Mouse (Mus musculus): ENCODE data around the gene Golm1. TPM values are rescaled to one million over a fixed set of nuclear protein-coding genes. Genes with fewer than 3 reads are reported as not detected.

Gene Golm1
- 37.4 TPM for polyA plus RNA-seq (2017; shearing (Covaris generic))

GRCm38 (mm10) chr13:59675151-59676011 lies at the start of gene Golm1:
Gene Golm1 (minus strand): TSS chr13:59675811.

GRCm38 (mm10) chr13:59711984-59712383 lies 36.4 kb upstream of the Golm1 start, which contains the start of gene Spata31d1b:
Gene Spata31d1b (plus strand): TSS chr13:59712284.

GRCm38 (mm10) chr13:59710230-59710629 lies 34.6 kb upstream of the Golm1 start, which contains the start of gene Spata31d1a:
Gene Spata31d1a (minus strand): TSS chr13:59710330.

GRCm38 (mm10) chr13:59694008-59694407 lies 18.4 kb upstream of the Golm1 start, which contains the start of gene 4921517D22Rik:
Gene 4921517D22Rik (minus strand): TSS chr13:59694108.

GRCm38 (mm10) chr13:59584947-59585647 lies 90.5 kb downstream of the Golm1 start, which contains the start of the genes Agtpbp1 and Naa35:
Gene Agtpbp1 (minus strand): TSS chr13:59585227.
Gene Naa35 (plus strand): TSS chr13:59585259.

Other genes starting within 250 kb of the Golm1 start
- 18.7 TPM for gene Agtpbp1, start 90.6 kb downstream of the Golm1 start, polyA plus RNA-seq (2017; shearing (Covaris generic))
- gene Naa35, start 90.6 kb downstream of the Golm1 start, polyA plus RNA-seq (2017; shearing (Covaris generic)): 66.5 TPM
- not detected for gene 4921517D22Rik, start 18.3 kb upstream of the Golm1 start, polyA plus RNA-seq (2017; shearing (Covaris generic))
- not detected for gene Spata31d1a, start 34.5 kb upstream of the Golm1 start, polyA plus RNA-seq (2017; shearing (Covaris generic))
- gene Spata31d1b, start 36.5 kb upstream of the Golm1 start, polyA plus RNA-seq (2017; shearing (Covaris generic)): not detected
- not detected for gene Spata31d1d, start 55.9 kb upstream of the Golm1 start, polyA plus RNA-seq (2017; shearing (Covaris generic))
- not detected for gene 1700014D04Rik, start 70.9 kb upstream of the Golm1 start, polyA plus RNA-seq (2017; shearing (Covaris generic))
- gene Isca1, start 94.0 kb upstream of the Golm1 start, polyA plus RNA-seq (2017; shearing (Covaris generic)): 65.4 TPM
- gene Gm49354, start 106.4 kb upstream of the Golm1 start, polyA plus RNA-seq (2017; shearing (Covaris generic)): not detected
- gene Tut7, start 147.3 kb upstream of the Golm1 start, polyA plus RNA-seq (2017; shearing (Covaris generic)): 156 TPM